Mouse (Mus musculus) hindbrain, embryonic 10.5 days (tissue): ENCODE measurements around the gene Cab39l. TPM values are rescaled to one million over a fixed set of nuclear protein-coding genes. Genes with fewer than 3 reads are reported as not detected.

Experiments used
- DNase-seq: peaks from one replicate; pipeline ENCODE4 v3.0.0-alpha.2; 2017; ENCODE audit warnings: low spot score
- H3K27ac ChIP-seq: fragments of 300-500 bp; sonication (generic); 2 replicates; pipeline ENCODE4 v1.5.1; 2016; ENCODE audit warnings: mild to moderate bottlenecking, moderate library complexity
- H3K27me3 ChIP-seq: fragments of 300-500 bp; sonication (generic); 2 replicates; pipeline ENCODE4 v1.6.1; 2016; ENCODE audit warnings: mild to moderate bottlenecking; ENCODE audit not compliant: poor library complexity, insufficient read depth, severe bottlenecking
- H3K36me3 ChIP-seq: fragments of 300-500 bp; sonication (generic); 2 replicates; pipeline ENCODE4 v1.6.1; 2016; ENCODE audit warnings: mild to moderate bottlenecking, moderate library complexity
- H3K4me1 ChIP-seq: fragments of 300-500 bp; sonication (generic); replicated peaks from 2 replicates; pipeline ENCODE4 v1.6.1; 2016; ENCODE audit warnings: mild to moderate bottlenecking
- H3K4me3 ChIP-seq: fragments of 300-500 bp; sonication (generic); 2 replicates; pipeline ENCODE4 v1.5.1; 2016; ENCODE audit warnings: mild to moderate bottlenecking, moderate library complexity
- H3K9me3 ChIP-seq: fragments of 300-500 bp; sonication (generic); 2 replicates; pipeline ENCODE4 v1.6.1; 2016; ENCODE audit warnings: mild to moderate bottlenecking, moderate library complexity
- WGBS: fragments of 180-500 bp; shearing (Covaris S2); methylation state at CpG from one replicate; pipeline ENCODE4 v1.1.7; 2016; 5-methylcytosine and 5-hydroxymethylcytosine counted together
- polyA plus RNA-seq: library from polyadenylated mRNA; unstranded; fragments of >200 nt; fragmentation: Nextera tagmentation; extraction: Ambion mirVana; gene quantifications from 2 replicates; pipeline ENCODE4 v1.2.1, GENCODE M21; 2016

The Cab39l gene
- polyA plus RNA-seq, 1 experiment from 2014 or later, result 38.3 TPM

DNA sequence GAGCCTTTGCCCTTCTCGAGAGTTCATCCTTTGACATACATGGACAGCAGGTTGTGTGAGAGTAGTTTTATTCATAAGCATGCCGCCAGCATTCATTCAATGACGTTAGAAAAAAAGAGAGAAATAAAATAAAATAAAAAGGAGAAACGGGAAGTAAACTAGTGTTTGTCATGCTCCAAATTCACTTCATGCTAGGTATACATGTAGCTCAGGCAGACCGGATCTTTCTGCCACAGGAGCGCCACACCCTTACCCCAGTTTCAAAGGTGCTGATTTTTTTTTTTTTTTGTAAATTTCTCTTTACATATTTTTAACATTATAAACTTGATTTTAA, 667 bp downstream of the Cab39l start:
- WGBS, result 16% methylated on average over 6 of the region's 6 CpGs
- peak overlapping the region; percentile 92 for H3K27ac ChIP-seq

GRCm38 (mm10) chr14:59445421-59445820, 4.6 kb downstream of the Cab39l start:
- H3K4me3 ChIP-seq, result no peak overlapping the region
- peaks cover 10% of the 10 kb centered on the region; the same call in 1 of the 2 replicates for H3K9me3 ChIP-seq
- no peaks in the 10 kb centered on the region for H3K27me3 ChIP-seq
- DNase-seq, result no peak
- WGBS, result 90% methylated on average over 1 of the region's 1 CpGs
- H3K4me1 ChIP-seq, result no peaks in the 10 kb centered on the region
- H3K27ac ChIP-seq, result no peak overlapping the region
- H3K36me3 ChIP-seq, result no peaks in the 10 kb centered on the region

More for the DNA sequence above, 667 bp downstream of the Cab39l start:
- Histone ChIP-seq H3K27me3 (no peaks in the 10 kb centered on the region), H3K4me1 (peaks cover 14% of the 10 kb centered on the region), H3K4me3 (peak overlapping the region; percentile 92), H3K36me3 (0 out of 2 replicates have a peak, but pooled peaks cover 3% of the 10 kb centered on the region), H3K9me3 (no peaks in the 10 kb centered on the region)
- no peak for DNase-seq

- H3K27ac ChIP-seq, result no peak overlapping the region
- H3K36me3 ChIP-seq, result no peaks in the 10 kb centered on the region
- H3K9me3 ChIP-seq, result peaks cover 10% of the 10 kb centered on the region; the same call in 1 of the 2 replicates
- no peak for DNase-seq
- no peak overlapping the region for H3K4me3 ChIP-seq
- no peaks in the 10 kb centered on the region for H3K27me3 ChIP-seq
- no peaks in the 10 kb centered on the region for H3K4me1 ChIP-seq
Observed at GRCm38 (mm10) chr14:59447981-59448380, 7.2 kb downstream of the Cab39l start.

GRCm38 (mm10) chr14:59466503-59466902, 25.7 kb downstream of the Cab39l start:
- no peak for DNase-seq
- H3K4me1 ChIP-seq, result no peaks in the 10 kb centered on the region
- H3K36me3 ChIP-seq, result peaks cover 6% of the 10 kb centered on the region; the same call in 1 of the 2 replicates
- no peak overlapping the region for H3K27ac ChIP-seq
- H3K4me3 ChIP-seq, result no peak overlapping the region
- no peaks in the 10 kb centered on the region for H3K9me3 ChIP-seq
- WGBS, result 94% methylated on average over 2 of the region's 2 CpGs
- H3K27me3 ChIP-seq, result no peaks in the 10 kb centered on the region

DNA sequence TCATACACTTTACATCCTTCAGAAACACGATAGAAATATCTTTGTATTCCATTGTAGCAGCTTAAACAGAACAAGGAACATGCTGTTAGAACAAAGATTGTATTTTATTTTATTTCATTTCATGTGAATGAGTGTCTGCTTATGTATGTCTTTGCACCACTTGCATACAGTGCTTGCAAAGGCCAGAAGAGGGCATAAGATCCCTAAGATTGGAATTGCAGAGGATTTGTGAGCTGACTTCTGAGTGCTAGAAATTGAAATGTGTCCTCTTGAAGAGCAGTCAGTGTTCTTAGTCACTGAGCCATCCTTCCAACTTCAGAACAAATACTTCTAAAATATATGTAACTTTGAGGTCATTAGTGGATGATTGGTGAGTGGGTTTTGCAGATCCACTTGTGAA, 27.0 kb downstream of the Cab39l start:
- H3K4me1 ChIP-seq, result no peaks in the 10 kb centered on the region
- no peaks in the 10 kb centered on the region for H3K36me3 ChIP-seq
- H3K27ac ChIP-seq, result no peak overlapping the region
- H3K9me3 ChIP-seq, result no peaks in the 10 kb centered on the region
- H3K27me3 ChIP-seq, result no peaks in the 10 kb centered on the region
- 70% methylated on average over 1 of the region's 1 CpGs for WGBS
- no peak overlapping the region for H3K4me3 ChIP-seq
- no peak for DNase-seq

GRCm38 (mm10) chr14:59470781-59471180, 30.0 kb downstream of the Cab39l start:
- H3K27me3 ChIP-seq, result no peaks in the 10 kb centered on the region
- no peak overlapping the region for H3K27ac ChIP-seq
- H3K4me1 ChIP-seq, result no peaks in the 10 kb centered on the region
- H3K36me3 ChIP-seq, result no peaks in the 10 kb centered on the region
- H3K4me3 ChIP-seq, result no peak overlapping the region
- H3K9me3 ChIP-seq, result no peaks in the 10 kb centered on the region
- 91% methylated on average over 1 of the region's 1 CpGs for WGBS
- no peak for DNase-seq

- Histone ChIP-seq H3K9me3 (no peaks in the 10 kb centered on the region), H3K27ac (no peak overlapping the region), H3K4me3 (no peak overlapping the region), H3K36me3 (no peaks in the 10 kb centered on the region), H3K27me3 (no peaks in the 10 kb centered on the region), H3K4me1 (no peaks in the 10 kb centered on the region)
- DNase-seq, result no peak
- 76% methylated on average over 6 of the region's 6 CpGs for WGBS
Observed at GRCm38 (mm10) chr14:59478699-59479098, 37.9 kb downstream of the Cab39l start.

DNA sequence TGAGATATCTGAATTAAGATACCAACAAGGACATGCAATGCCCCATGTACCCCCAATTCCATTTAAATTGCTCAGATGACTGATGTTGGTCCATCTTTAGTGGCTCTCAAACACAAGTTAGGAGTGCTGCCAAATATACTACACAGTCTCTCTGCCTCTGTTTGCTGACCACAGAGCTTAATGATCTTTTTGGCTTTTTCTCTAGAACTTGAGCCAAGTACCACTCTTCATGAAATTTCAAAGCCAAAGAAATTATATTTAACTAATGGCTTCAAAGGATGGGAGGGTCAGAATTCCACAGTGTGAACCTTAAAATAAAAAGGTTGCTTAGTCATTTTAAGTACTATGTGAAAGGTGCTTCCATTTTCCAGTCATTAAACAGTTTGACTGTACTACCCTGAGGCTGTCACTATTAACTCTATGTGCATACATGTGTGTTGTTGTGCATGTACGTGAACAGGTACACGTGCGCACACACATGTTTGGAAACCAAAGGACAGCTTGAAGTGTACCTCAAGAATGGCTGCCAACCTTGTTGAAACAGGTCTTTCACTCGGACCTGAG, 44.6 kb downstream of the Cab39l start:
- Histone ChIP-seq H3K4me1 (no peaks in the 10 kb centered on the region), H3K27ac (no peak overlapping the region), H3K9me3 (no peaks in the 10 kb centered on the region), H3K27me3 (no peaks in the 10 kb centered on the region), H3K4me3 (no peak overlapping the region), H3K36me3 (no peaks in the 10 kb centered on the region)
- WGBS, result 92% methylated on average over 4 of the region's 4 CpGs
- no peak for DNase-seq

GRCm38 (mm10) chr14:59492376-59492775, 51.6 kb downstream of the Cab39l start:
- Histone ChIP-seq H3K27me3 (no peaks in the 10 kb centered on the region), H3K4me1 (no peaks in the 10 kb centered on the region), H3K36me3 (no peaks in the 10 kb centered on the region), H3K4me3 (no peak overlapping the region), H3K27ac (no peak overlapping the region), H3K9me3 (no peaks in the 10 kb centered on the region)
- no peak for DNase-seq
- WGBS, result 90% methylated on average over 4 of the region's 4 CpGs

DNA sequence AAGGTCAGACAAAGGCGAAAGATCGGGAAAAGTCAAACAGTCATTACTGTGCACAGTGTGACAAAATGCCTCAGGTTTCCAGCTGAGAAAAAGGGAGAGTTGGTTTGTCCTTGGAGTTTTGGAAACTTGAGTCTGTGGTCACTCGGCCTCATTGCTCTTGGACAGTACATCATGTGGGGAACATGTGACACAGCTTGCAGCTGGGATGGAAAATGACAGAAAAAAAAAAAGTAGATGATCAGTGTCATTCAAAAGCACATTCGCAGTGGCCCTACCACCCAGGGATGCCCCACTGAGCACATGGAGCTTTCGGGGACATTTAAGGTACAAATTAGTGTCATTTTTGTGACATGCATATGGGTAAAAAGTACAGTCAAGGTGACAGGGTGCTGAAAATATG, 57.2 kb downstream of the Cab39l start:
- no peak for DNase-seq
- WGBS, result 92% methylated on average over 5 of the region's 5 CpGs
- no peaks in the 10 kb centered on the region for H3K4me1 ChIP-seq
- H3K4me3 ChIP-seq, result no peak overlapping the region
- no peak overlapping the region for H3K27ac ChIP-seq
- no peaks in the 10 kb centered on the region for H3K27me3 ChIP-seq
- no peaks in the 10 kb centered on the region for H3K36me3 ChIP-seq
- H3K9me3 ChIP-seq, result no peaks in the 10 kb centered on the region

GRCm38 (mm10) chr14:59504831-59505230, 64.1 kb downstream of the Cab39l start:
- WGBS, result 94% methylated on average over 8 of the region's 8 CpGs
- Histone ChIP-seq H3K4me3 (no peak overlapping the region), H3K9me3 (no peaks in the 10 kb centered on the region), H3K36me3 (no peaks in the 10 kb centered on the region), H3K27me3 (no peaks in the 10 kb centered on the region), H3K27ac (no peak overlapping the region), H3K4me1 (no peaks in the 10 kb centered on the region)
- DNase-seq, result no peak

- no peaks in the 10 kb centered on the region for H3K36me3 ChIP-seq
- no peak overlapping the region for H3K27ac ChIP-seq
- WGBS, result 88% methylated on average over 4 of the region's 4 CpGs
- H3K4me3 ChIP-seq, result no peak overlapping the region
- DNase-seq, result no peak
- no peaks in the 10 kb centered on the region for H3K9me3 ChIP-seq
- H3K27me3 ChIP-seq, result no peaks in the 10 kb centered on the region
- no peaks in the 10 kb centered on the region for H3K4me1 ChIP-seq
Observed at GRCm38 (mm10) chr14:59506139-59506538, 65.4 kb downstream of the Cab39l start.

- Histone ChIP-seq H3K9me3 (no peaks in the 10 kb centered on the region), H3K27ac (no peak overlapping the region), H3K4me3 (no peak overlapping the region), H3K36me3 (no peaks in the 10 kb centered on the region), H3K27me3 (no peaks in the 10 kb centered on the region), H3K4me1 (no peaks in the 10 kb centered on the region)
- 90% methylated on average over 6 of the region's 6 CpGs for WGBS
- DNase-seq, result no peak
Observed at GRCm38 (mm10) chr14:59513922-59514444, 73.2 kb downstream of the Cab39l start.

GRCm38 (mm10) chr14:59525843-59526242, 85.1 kb downstream of the Cab39l start:
- H3K4me1 ChIP-seq, result no peaks in the 10 kb centered on the region
- no peaks in the 10 kb centered on the region for H3K9me3 ChIP-seq
- no peak for DNase-seq
- no peaks in the 10 kb centered on the region for H3K27me3 ChIP-seq
- peaks cover 3% of the 10 kb centered on the region; the same call in 1 of the 2 replicates for H3K36me3 ChIP-seq
- 90% methylated on average over 5 of the region's 5 CpGs for WGBS
- no peak overlapping the region for H3K27ac ChIP-seq
- H3K4me3 ChIP-seq, result no peak overlapping the region
